Mouse (Mus musculus): ENCODE data around the gene Hpse2. TPM values are rescaled to one million over a fixed set of nuclear protein-coding genes. Genes with fewer than 3 reads are reported as not detected.

Gene Hpse2
- 6.0 and 6.3 TPM in 2 replicates for polyA plus RNA-seq (2015; fragmentation: Nextera tagmentation; extraction: Ambion mirVana)

DNA sequence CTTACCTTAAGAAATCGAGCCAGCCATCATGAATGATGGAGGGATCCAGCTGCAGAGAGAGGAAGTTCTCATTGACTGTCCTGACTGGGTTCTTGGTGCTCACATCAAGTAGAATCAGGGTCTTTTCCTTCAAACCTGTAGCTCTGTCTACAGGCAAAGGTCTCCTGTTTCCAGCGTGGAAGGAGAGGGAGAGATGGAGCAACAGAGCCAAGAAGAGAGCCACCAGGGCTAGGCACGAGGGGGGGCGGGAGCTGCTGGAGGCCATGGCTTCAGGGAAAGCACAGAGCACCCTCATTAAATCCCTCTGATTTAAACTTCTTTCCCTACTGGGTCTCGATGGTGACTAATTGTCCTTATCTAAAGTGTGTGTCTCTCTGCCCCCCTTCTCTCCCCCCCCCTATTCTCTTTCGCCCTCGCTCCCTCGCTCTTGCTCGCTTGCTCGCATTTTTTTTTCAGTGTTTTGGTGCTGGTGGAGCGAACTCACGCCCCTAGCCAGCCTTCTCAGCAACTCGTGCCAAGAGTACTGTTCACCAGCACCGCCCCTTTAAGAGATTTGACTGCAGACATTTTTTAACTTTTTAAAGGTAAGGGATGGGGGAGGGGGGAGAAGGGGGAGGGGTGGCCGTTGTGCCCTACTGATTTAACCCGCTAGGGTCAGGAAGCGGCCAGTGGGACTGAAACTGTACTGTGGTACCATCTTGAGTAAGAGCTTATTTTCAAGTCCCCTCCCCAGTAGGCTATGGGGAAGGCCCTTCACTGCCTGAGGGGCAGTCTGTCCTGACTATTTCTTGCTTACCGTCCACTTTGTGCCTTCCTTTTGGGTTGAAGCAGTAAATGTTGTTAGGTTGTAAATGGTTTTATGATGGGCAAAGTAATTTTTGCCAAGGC lies at the start of gene Hpse2:
Gene Hpse2, minus strand, starts transcription at position 339 of the 888 bp plus-strand sequence.
- peak; percentile 44 for ATAC-seq (ENCODE audit: low read depth)
- Histone ChIP-seq H3K4me2 (ENCODE audit: low read depth, low read length) (peak within 1 kb of the TSS; percentile 47), H3K4me3 (ENCODE audit: low read length) (peak within 1 kb of the TSS; percentile 36), H3K36me3 (ENCODE audit: control insufficient read depth, insufficient read depth, low read length) (no peaks in the 10 kb centered on the region), H3K27me3 (ENCODE audit: control insufficient read depth, insufficient read depth, low read depth, low read length) (peaks cover 40% of the 10 kb centered on the region), H3K27ac (ENCODE audit: low read length) (peak within 1 kb of the TSS; percentile 25; the same call in 1 of the 2 replicates), H3K9ac (ENCODE audit: low read length) (peak within 1 kb of the TSS; percentile 55), H3K9me3 (ENCODE audit: control insufficient read depth, low read length) (no peaks in the 10 kb centered on the region), H3K4me1 (replicated peaks; ENCODE audit: control insufficient read depth, insufficient read depth, low read length) (no peaks in the 10 kb centered on the region)
- WGBS = 6% methylated on average over 18 of the region's 18 CpGs

DNA sequence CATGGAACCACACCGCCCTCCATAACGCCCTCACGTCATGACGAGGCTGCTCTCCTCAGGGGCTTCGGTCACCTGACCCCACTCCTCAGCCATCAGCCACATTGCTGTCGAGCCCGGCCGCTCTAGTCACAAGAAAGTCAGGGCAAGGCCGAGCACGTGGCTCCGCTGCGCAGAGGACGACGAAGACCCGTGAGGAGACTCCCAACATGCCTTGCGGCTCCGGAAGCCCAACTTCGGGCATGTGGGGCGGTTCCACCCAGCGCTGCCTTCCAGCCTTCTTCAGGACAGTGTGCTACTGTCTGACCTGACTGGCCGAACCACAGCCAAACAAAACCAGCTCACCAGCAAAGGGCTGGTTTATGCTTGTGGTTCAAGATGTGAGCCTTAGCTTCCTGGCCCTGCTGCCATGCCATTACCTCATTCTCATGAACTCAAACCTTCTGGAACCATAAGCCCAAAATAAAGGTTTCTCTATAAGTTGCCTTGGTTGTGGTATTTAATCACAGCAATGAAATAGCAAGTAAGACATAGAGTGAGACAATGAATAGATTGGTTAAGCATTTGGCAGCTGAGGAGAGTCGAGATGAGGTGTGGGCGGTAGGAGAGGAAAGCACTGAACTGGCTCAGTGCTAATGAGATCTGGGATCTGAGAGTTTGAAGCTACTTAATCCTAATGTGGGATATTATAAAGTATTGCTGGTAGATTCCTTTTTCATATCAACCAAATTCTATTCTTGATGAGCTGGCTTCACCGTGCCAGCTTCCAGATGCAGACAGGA lies 39.5 kb upstream of the Hpse2 start:
- no peaks in the 10 kb centered on the region for H3K9me3 ChIP-seq (ENCODE audit: control insufficient read depth, low read length)
- no peaks in the 10 kb centered on the region for H3K27me3 ChIP-seq (ENCODE audit: control insufficient read depth, insufficient read depth, low read depth, low read length)
- H3K4me1 ChIP-seq (replicated peaks; ENCODE audit: control insufficient read depth, insufficient read depth, low read length) = no peaks in the 10 kb centered on the region
- 85% methylated on average over 24 of the region's 24 CpGs for WGBS
- H3K4me2 ChIP-seq (ENCODE audit: low read depth, low read length) = no peak overlapping the region
- ATAC-seq (ENCODE audit: low read depth) = no peak
- H3K4me3 ChIP-seq (ENCODE audit: low read length) = no peak overlapping the region
- H3K27ac ChIP-seq (ENCODE audit: low read length) = no peak overlapping the region
- H3K9ac ChIP-seq (ENCODE audit: low read length) = no peak overlapping the region
- H3K36me3 ChIP-seq (ENCODE audit: control insufficient read depth, insufficient read depth, low read length) = no peaks in the 10 kb centered on the region

DNA sequence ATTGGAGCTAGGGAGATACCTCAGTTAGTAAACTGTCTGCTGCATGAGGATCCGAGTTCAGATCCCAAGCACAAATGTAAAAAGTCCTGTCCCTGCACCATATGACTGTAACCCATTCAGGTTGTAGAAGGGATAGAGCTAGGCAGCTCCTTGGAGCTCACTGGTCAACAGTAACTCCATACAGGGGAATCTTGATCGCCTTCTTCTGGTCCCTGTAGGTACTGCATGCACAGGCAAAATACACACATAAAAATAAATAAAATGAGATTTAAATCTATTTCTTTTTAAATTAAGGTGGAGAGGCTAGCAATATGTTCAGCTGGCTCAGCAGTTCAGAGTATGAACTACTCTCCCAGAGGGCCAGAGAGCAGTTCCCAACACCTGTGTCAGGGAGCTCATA lies 35.9 kb upstream of the Hpse2 start:
- H3K27ac ChIP-seq (ENCODE audit: low read length) = no peak overlapping the region
- H3K9me3 ChIP-seq (ENCODE audit: control insufficient read depth, low read length) = no peaks in the 10 kb centered on the region
- H3K4me3 ChIP-seq (ENCODE audit: low read length) = no peak overlapping the region
- no peaks in the 10 kb centered on the region for H3K27me3 ChIP-seq (ENCODE audit: control insufficient read depth, insufficient read depth, low read depth, low read length)
- 59% methylated on average over 2 of the region's 2 CpGs for WGBS
- H3K4me1 ChIP-seq (replicated peaks; ENCODE audit: control insufficient read depth, insufficient read depth, low read length) = no peaks in the 10 kb centered on the region
- no peak overlapping the region for H3K4me2 ChIP-seq (ENCODE audit: low read depth, low read length)
- no peaks in the 10 kb centered on the region for H3K36me3 ChIP-seq (ENCODE audit: control insufficient read depth, insufficient read depth, low read length)
- no peak overlapping the region for H3K9ac ChIP-seq (ENCODE audit: low read length)
- no peak for ATAC-seq (ENCODE audit: low read depth)

DNA sequence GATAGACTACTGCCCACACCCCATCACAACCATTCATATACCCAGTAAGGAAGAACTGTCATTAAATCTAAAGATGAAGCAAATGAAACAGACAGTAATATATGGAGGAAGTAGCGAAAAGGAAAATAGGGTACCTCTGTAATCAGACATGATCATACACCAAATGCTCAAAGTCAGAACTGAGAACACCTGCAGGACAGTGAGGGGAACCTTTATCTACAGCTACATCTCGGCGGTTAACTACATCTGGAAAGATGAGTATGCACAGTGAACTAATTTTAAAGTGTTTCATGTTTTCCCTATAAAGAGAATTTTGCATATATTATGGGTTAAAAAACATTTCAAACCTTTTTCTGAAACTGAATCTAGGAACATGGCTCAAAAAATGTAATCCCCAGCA lies 32.4 kb upstream of the Hpse2 start:
- Histone ChIP-seq H3K4me2 (ENCODE audit: low read depth, low read length) (no peak overlapping the region), H3K9me3 (ENCODE audit: control insufficient read depth, low read length) (no peaks in the 10 kb centered on the region), H3K9ac (ENCODE audit: low read length) (no peak overlapping the region), H3K4me1 (replicated peaks; ENCODE audit: control insufficient read depth, insufficient read depth, low read length) (no peaks in the 10 kb centered on the region), H3K4me3 (ENCODE audit: low read length) (no peak overlapping the region), H3K27me3 (ENCODE audit: control insufficient read depth, insufficient read depth, low read depth, low read length) (no peaks in the 10 kb centered on the region), H3K27ac (ENCODE audit: low read length) (no peak overlapping the region), H3K36me3 (ENCODE audit: control insufficient read depth, insufficient read depth, low read length) (no peaks in the 10 kb centered on the region)
- 77% methylated on average over 3 of the region's 3 CpGs for WGBS
- ATAC-seq (ENCODE audit: low read depth) = no peak

DNA sequence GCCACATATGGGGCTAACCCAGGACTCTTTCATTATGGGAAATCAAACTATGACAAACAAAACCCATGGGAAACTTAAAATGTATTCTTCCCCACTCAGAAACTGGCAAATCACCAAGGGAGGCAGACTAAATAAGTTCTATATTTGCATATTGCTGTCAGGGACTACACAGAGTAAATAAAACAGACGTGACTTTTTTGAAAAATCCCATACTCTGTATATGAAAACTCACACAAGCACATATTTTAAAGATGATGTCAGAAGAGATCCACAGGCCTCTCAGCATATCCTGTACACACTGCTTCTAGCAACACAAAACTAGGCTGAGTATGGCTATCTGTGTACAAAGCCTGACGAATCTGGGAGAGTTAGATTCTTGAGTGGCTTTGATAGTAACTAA lies 27.4 kb upstream of the Hpse2 start:
- H3K4me3 ChIP-seq (ENCODE audit: low read length) = no peak overlapping the region
- ATAC-seq (ENCODE audit: low read depth) = peak; percentile 85
- H3K9ac ChIP-seq (ENCODE audit: low read length) = no peak overlapping the region
- no peaks in the 10 kb centered on the region for H3K4me1 ChIP-seq (replicated peaks; ENCODE audit: control insufficient read depth, insufficient read depth, low read length)
- H3K27ac ChIP-seq (ENCODE audit: low read length) = no peak overlapping the region
- no peak overlapping the region for H3K4me2 ChIP-seq (ENCODE audit: low read depth, low read length)
- H3K9me3 ChIP-seq (ENCODE audit: control insufficient read depth, low read length) = no peaks in the 10 kb centered on the region
- no peaks in the 10 kb centered on the region for H3K36me3 ChIP-seq (ENCODE audit: control insufficient read depth, insufficient read depth, low read length)
- no peaks in the 10 kb centered on the region for H3K27me3 ChIP-seq (ENCODE audit: control insufficient read depth, insufficient read depth, low read depth, low read length)
- WGBS = 20% methylated on average over 2 of the region's 2 CpGs

DNA sequence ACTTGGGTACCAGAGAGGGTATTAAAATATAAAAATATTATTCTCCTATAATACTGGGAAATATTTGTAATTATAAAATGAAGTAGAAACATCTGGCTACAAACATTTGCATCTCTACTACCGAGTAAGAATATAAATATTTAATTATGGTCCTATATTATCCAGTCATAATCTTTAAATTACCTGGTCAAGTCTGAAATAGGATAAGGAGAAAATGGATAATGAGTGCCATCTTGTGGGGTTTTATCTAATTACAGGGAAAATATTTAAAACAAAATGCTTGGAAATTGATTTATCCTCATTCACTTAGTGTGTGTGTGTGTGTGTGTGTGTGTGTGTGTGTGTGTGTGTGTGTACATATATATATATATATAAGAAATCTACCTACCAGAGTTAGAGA lies 19.0 kb upstream of the Hpse2 start:
- Histone ChIP-seq H3K4me3 (ENCODE audit: low read length) (no peak overlapping the region), H3K4me1 (replicated peaks; ENCODE audit: control insufficient read depth, insufficient read depth, low read length) (no peaks in the 10 kb centered on the region), H3K4me2 (ENCODE audit: low read depth, low read length) (no peak overlapping the region), H3K27me3 (ENCODE audit: control insufficient read depth, insufficient read depth, low read depth, low read length) (no peaks in the 10 kb centered on the region), H3K9ac (ENCODE audit: low read length) (no peak overlapping the region), H3K27ac (ENCODE audit: low read length) (no peak overlapping the region), H3K9me3 (ENCODE audit: control insufficient read depth, low read length) (no peaks in the 10 kb centered on the region), H3K36me3 (ENCODE audit: control insufficient read depth, insufficient read depth, low read length) (no peaks in the 10 kb centered on the region)
- 9% methylated on average over 1 of the region's 1 CpGs for WGBS
- no peak for ATAC-seq (ENCODE audit: low read depth)

DNA sequence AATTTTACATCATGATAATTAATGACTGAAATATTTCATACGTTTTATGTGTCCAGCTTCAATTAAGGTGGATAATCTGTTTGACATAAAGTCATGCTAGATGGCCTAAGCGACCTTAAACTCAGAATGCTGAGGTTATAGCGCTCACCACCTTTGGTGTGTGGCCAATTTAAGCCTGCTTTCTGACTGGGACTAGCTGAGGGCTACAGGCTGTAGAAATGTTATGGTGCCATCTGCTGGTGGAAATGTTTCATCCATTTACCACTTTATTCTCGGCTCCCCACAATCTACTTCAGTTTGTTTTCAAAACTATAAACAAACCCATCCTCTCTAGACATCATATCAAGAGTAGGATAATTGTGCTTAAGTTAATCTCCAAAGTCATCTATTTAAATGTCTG lies 8.2 kb upstream of the Hpse2 start:
- ATAC-seq (ENCODE audit: low read depth) = peak; percentile 61; the same call in 1 of the 2 replicates
- H3K4me2 ChIP-seq (ENCODE audit: low read depth, low read length) = no peak overlapping the region
- H3K27ac ChIP-seq (ENCODE audit: low read length) = no peak overlapping the region
- no peak overlapping the region for H3K4me3 ChIP-seq (ENCODE audit: low read length)
- H3K27me3 ChIP-seq (ENCODE audit: control insufficient read depth, insufficient read depth, low read depth, low read length) = 0 out of 2 replicates have a peak, but pooled peaks cover 2% of the 10 kb centered on the region
- no peaks in the 10 kb centered on the region for H3K4me1 ChIP-seq (replicated peaks; ENCODE audit: control insufficient read depth, insufficient read depth, low read length)
- H3K9me3 ChIP-seq (ENCODE audit: control insufficient read depth, low read length) = no peaks in the 10 kb centered on the region
- 2% methylated on average over 4 of the region's 4 CpGs for WGBS
- no peak overlapping the region for H3K9ac ChIP-seq (ENCODE audit: low read length)
- no peaks in the 10 kb centered on the region for H3K36me3 ChIP-seq (ENCODE audit: control insufficient read depth, insufficient read depth, low read length)

DNA sequence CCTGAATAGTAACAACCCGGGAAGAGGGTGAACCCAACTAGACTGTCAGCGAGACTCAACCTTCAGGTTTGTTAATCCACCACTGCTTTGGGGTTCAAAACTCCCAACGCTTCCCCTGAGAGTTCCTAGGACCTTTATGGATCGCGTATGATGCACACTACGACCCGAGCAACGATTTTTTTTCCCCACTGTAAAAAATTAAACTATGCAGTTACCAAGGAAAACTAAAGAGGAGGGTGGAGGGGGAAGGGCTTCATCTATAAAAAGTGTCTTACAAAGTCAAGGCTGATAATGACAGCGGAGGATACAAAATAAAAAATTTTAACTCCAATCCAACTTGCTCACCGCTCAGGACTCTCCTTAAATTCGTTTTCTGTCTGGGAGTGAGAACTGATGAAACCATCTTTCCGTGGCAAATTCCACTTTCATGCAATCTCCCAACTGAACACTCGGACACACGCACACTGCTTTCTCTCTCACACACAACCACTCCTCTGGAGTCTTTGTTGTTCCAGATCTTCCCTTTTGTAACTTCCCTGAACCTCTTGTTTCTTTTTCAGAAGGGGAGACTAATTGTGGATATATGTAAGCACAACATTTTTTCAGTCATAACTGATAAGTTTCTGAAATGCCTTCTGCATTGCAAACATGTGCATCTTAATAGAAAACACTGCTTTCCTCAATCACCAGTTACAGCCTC lies 934 bp downstream of the Hpse2 start:
- H3K4me3 ChIP-seq (ENCODE audit: low read length) = peak overlapping the region; percentile 36
- 2% methylated on average over 14 of the region's 14 CpGs for WGBS
- H3K27ac ChIP-seq (ENCODE audit: low read length) = peak overlapping the region; percentile 22; the same call in 1 of the 2 replicates
- peak overlapping the region; percentile 47 for H3K4me2 ChIP-seq (ENCODE audit: low read depth, low read length)
- peak overlapping the region; percentile 35 for H3K9ac ChIP-seq (ENCODE audit: low read length)
- no peak for ATAC-seq (ENCODE audit: low read depth)
- H3K27me3 ChIP-seq (ENCODE audit: control insufficient read depth, insufficient read depth, low read depth, low read length) = peaks cover 42% of the 10 kb centered on the region
- H3K4me1 ChIP-seq (replicated peaks; ENCODE audit: control insufficient read depth, insufficient read depth, low read length) = no peaks in the 10 kb centered on the region
- H3K9me3 ChIP-seq (ENCODE audit: control insufficient read depth, low read length) = no peaks in the 10 kb centered on the region
- no peaks in the 10 kb centered on the region for H3K36me3 ChIP-seq (ENCODE audit: control insufficient read depth, insufficient read depth, low read length)

Measured in lung, embryonic 16.5 days (tissue).